Mouse (Mus musculus): ENCODE data around the gene Olfr1386. TPM values are rescaled to one million over a fixed set of nuclear protein-coding genes. Genes with fewer than 3 reads are reported as not detected.

Gene Olfr1386
- polyA plus RNA-seq, 1 experiment: not detected

DNA sequence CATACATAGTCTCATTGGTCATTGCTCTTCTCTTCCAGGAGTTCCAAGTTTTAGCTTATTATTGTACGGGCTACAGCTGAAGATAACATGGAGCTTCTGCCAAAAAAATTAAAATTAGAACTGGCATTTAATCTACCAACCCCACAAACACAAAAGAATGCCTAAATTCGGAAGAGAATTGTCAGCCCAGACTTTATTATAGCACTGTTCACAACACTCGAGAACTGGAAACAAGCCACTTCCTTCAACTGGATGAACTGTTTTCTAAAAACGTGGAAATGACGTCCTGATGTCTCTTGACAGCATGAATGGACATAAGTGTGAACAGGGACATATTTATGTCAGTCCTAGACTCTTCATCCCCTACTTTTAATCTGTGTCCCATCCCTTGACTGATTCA lies 53.2 kb downstream of the Olfr1386 start:
- TF ChIP-seq CTCF (conservative IDR thresholded peaks at IDR 0.05; ENCODE audit: insufficient read depth, insufficient read length, low read depth, low read length): no peak
- no peak for TF ChIP-seq POLR2A (IDR thresholded peaks at IDR 0.05; ENCODE audit: low read depth, low read length)
- Histone ChIP-seq H3K36me3 (ENCODE audit: control insufficient read depth, insufficient read depth, low read length) (no peaks in the 10 kb centered on the region), H3K27ac (ENCODE audit: insufficient read depth, low read depth, low read length) (no peak overlapping the region), H3K4me3 (ENCODE audit: insufficient read depth, low read depth, low read length) (no peak overlapping the region), H3K27me3 (replicated peaks; ENCODE audit: control insufficient read depth, insufficient read depth, low read length) (no peaks in the 10 kb centered on the region; the same call in 1 of the 2 replicates), H3K4me1 (ENCODE audit: control insufficient read depth, insufficient read depth, low read length) (no peaks in the 10 kb centered on the region)
- 68% methylated on average over 5 of the region's 5 CpGs for WGBS
- DNase-seq: no peak

DNA sequence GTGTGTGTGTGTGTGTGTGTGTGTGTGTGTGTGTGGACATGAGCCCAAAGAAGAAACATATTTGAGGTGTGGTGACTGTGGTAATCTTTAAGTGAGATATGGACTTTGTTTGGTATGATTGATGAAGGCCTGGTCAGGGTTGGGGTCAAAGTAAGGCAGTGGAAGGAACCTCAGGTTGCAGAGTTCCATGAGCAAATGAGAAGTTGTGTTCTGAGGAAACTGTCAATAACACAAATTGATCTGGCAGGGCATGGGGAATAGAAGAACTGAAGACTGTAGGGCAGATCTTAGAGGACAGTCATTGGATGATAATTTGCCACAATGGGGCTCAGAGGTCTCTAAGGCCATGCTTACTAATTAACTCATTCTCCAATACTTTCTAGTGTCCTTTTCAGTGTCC lies 54.5 kb downstream of the Olfr1386 start, which contains the start of gene Olfr1383:
Gene Olfr1383 (plus strand): TSS at position 301 of the 400 bp plus-strand sequence.
- Histone ChIP-seq H3K4me1 (ENCODE audit: control insufficient read depth, insufficient read depth, low read length) (no peaks in the 10 kb centered on the region), H3K36me3 (ENCODE audit: control insufficient read depth, insufficient read depth, low read length) (no peaks in the 10 kb centered on the region), H3K27ac (ENCODE audit: insufficient read depth, low read depth, low read length) (no peak within 1 kb of the TSS), H3K27me3 (replicated peaks; ENCODE audit: control insufficient read depth, insufficient read depth, low read length) (no peaks in the 10 kb centered on the region; the same call in 1 of the 2 replicates), H3K4me3 (ENCODE audit: insufficient read depth, low read depth, low read length) (no peak within 1 kb of the TSS)
- TF ChIP-seq CTCF (conservative IDR thresholded peaks at IDR 0.05; ENCODE audit: insufficient read depth, insufficient read length, low read depth, low read length) (no peak), POLR2A (IDR thresholded peaks at IDR 0.05; ENCODE audit: low read depth, low read length) (no peak)
- DNase-seq: no peak

Other genes starting within 250 kb of the Olfr1386 start
- gene Mgat1, start 220.9 kb upstream of the Olfr1386 start, polyA plus RNA-seq (2012; rRNA removed): 157 and 198 TPM in 2 replicates
- gene Olfr1393, start 186.7 kb upstream of the Olfr1386 start, polyA plus RNA-seq (2012; rRNA removed): 0.72 and 1.5 TPM in 2 replicates
- gene Olfr1392, start 179.8 kb upstream of the Olfr1386 start, polyA plus RNA-seq (2012; rRNA removed): 0.46 and 0.47 TPM in 2 replicates
- not detected in 2 replicates for gene Olfr10, start 160.3 kb upstream of the Olfr1386 start, polyA plus RNA-seq (2012; rRNA removed)
- not detected in 2 replicates for gene Olfr1391, start 142.3 kb upstream of the Olfr1386 start, polyA plus RNA-seq (2012; rRNA removed)
- not detected in 2 replicates for gene Olfr1390, start 129.9 kb upstream of the Olfr1386 start, polyA plus RNA-seq (2012; rRNA removed)
- gene Olfr1389, start 42.0 kb upstream of the Olfr1386 start, polyA plus RNA-seq (2012; rRNA removed): not detected in 2 replicates
- 0.02 and 0.04 TPM in 2 replicates for gene Olfr1388, start 28.4 kb upstream of the Olfr1386 start, polyA plus RNA-seq (2012; rRNA removed)
- not detected in 2 replicates for gene Olfr1387, start 9.7 kb upstream of the Olfr1386 start, polyA plus RNA-seq (2012; rRNA removed)
- gene Olfr1385, start 24.0 kb downstream of the Olfr1386 start, polyA plus RNA-seq (2012; rRNA removed): not detected in 2 replicates
- gene Olfr1384, start 41.7 kb downstream of the Olfr1386 start, polyA plus RNA-seq (2012; rRNA removed): not detected in 2 replicates
- not detected in 2 replicates for gene Olfr1383, start 54.6 kb downstream of the Olfr1386 start, polyA plus RNA-seq (2012; rRNA removed)
- gene Olfr1382, start 63.2 kb downstream of the Olfr1386 start, polyA plus RNA-seq (2012; rRNA removed): not detected in 2 replicates
- gene Olfr1381, start 78.4 kb downstream of the Olfr1386 start, polyA plus RNA-seq (2012; rRNA removed): not detected in 2 replicates
- gene Olfr1380, start 91.8 kb downstream of the Olfr1386 start, polyA plus RNA-seq (2012; rRNA removed): not detected in 2 replicates
- 9.7 and 9.9 TPM in 2 replicates for gene Flt4, start 144.2 kb downstream of the Olfr1386 start, polyA plus RNA-seq (2012; rRNA removed)
- not detected in 2 replicates for gene Scgb3a1, start 198.6 kb downstream of the Olfr1386 start, polyA plus RNA-seq (2012; rRNA removed)
- gene Cnot6, start 247.7 kb downstream of the Olfr1386 start, polyA plus RNA-seq (2012; rRNA removed): 10.5 and 14.1 TPM in 2 replicates

All from kidney, adult 2 months (tissue).